Mouse (Mus musculus): ENCODE results near the gene D13Ertd608e. TPM values are rescaled to one million over a fixed set of nuclear protein-coding genes. Genes with fewer than 3 reads are reported as not detected.
"Not testable (repeated sequence)": the region's sequence is repeated elsewhere in the genome, so short reads cannot be mapped to it uniquely, and the experiment has no call there.

Gene D13Ertd608e
- polyA plus RNA-seq, 1 experiment: not detected

- WGBS: 49% methylated on average over 2 of the region's 2 CpGs
- TF ChIP-seq POLR2A (IDR thresholded peaks at IDR 0.05; ENCODE audit: low read depth, low read length) (no peak), CTCF (conservative IDR thresholded peaks at IDR 0.05; ENCODE audit: insufficient read depth, insufficient read length, low read depth, low read length) (no peak)
Measured at GRCm38 (mm10) chr13:119808937-119809336, 26.9 kb upstream of the D13Ertd608e start.

GRCm38 (mm10) chr13:119810031-119810430 is 25.8 kb upstream of the D13Ertd608e start:
- Histone ChIP-seq H3K36me3 (ENCODE audit: control insufficient read depth, insufficient read depth, low read length) (no peaks in the 10 kb centered on the region), H3K27ac (ENCODE audit: insufficient read depth, low read depth, low read length) (no peak overlapping the region), H3K27me3 (replicated peaks; ENCODE audit: control insufficient read depth, insufficient read depth, low read length) (no peaks in the 10 kb centered on the region), H3K4me3 (ENCODE audit: insufficient read depth, low read depth, low read length) (no peak overlapping the region), H3K4me1 (ENCODE audit: control insufficient read depth, insufficient read depth, low read length) (no peaks in the 10 kb centered on the region)
- TF ChIP-seq CTCF (conservative IDR thresholded peaks at IDR 0.05; ENCODE audit: insufficient read depth, insufficient read length, low read depth, low read length): no peak
- WGBS: 85% methylated on average over 9 of the region's 9 CpGs
- DNase-seq: no peak

More at GRCm38 (mm10) chr13:119808937-119809336, 26.9 kb upstream of the D13Ertd608e start:
- no peak for DNase-seq
- Histone ChIP-seq H3K4me3 (ENCODE audit: insufficient read depth, low read depth, low read length) (no peak overlapping the region), H3K4me1 (ENCODE audit: control insufficient read depth, insufficient read depth, low read length) (no peaks in the 10 kb centered on the region), H3K27ac (ENCODE audit: insufficient read depth, low read depth, low read length) (no peak overlapping the region), H3K27me3 (replicated peaks; ENCODE audit: control insufficient read depth, insufficient read depth, low read length) (no peaks in the 10 kb centered on the region), H3K36me3 (ENCODE audit: control insufficient read depth, insufficient read depth, low read length) (no peaks in the 10 kb centered on the region)

- H3K27ac ChIP-seq (ENCODE audit: insufficient read depth, low read depth, low read length): no peak overlapping the region
- H3K4me1 ChIP-seq (ENCODE audit: control insufficient read depth, insufficient read depth, low read length): no peaks in the 10 kb centered on the region
- 53% methylated on average over 8 of the region's 8 CpGs for WGBS
- H3K36me3 ChIP-seq (ENCODE audit: control insufficient read depth, insufficient read depth, low read length): no peaks in the 10 kb centered on the region
- TF ChIP-seq CTCF (conservative IDR thresholded peaks at IDR 0.05; ENCODE audit: insufficient read depth, insufficient read length, low read depth, low read length): no peak
- no peak for TF ChIP-seq POLR2A (IDR thresholded peaks at IDR 0.05; ENCODE audit: low read depth, low read length)
- H3K4me3 ChIP-seq (ENCODE audit: insufficient read depth, low read depth, low read length): no peak overlapping the region
- H3K27me3 ChIP-seq (replicated peaks; ENCODE audit: control insufficient read depth, insufficient read depth, low read length): no peaks in the 10 kb centered on the region
- no peak for DNase-seq
Measured at GRCm38 (mm10) chr13:119816798-119817197, 19.0 kb upstream of the D13Ertd608e start.

- 30% methylated on average over 2 of the region's 2 CpGs for WGBS
- H3K4me1 ChIP-seq (ENCODE audit: control insufficient read depth, insufficient read depth, low read length): no peaks in the 10 kb centered on the region
- TF ChIP-seq CTCF (conservative IDR thresholded peaks at IDR 0.05; ENCODE audit: insufficient read depth, insufficient read length, low read depth, low read length) (no peak), POLR2A (IDR thresholded peaks at IDR 0.05; ENCODE audit: low read depth, low read length) (no peak)
Measured at GRCm38 (mm10) chr13:119817579-119818206, 18.1 kb upstream of the D13Ertd608e start.

GRCm38 (mm10) chr13:119830116-119830515 is 5.7 kb upstream of the D13Ertd608e start, which contains the start of gene AF067063:
AF067063 (minus strand) TSS chr13:119830216.
- not testable (repeated sequence) for H3K27me3 ChIP-seq (replicated peaks; ENCODE audit: control insufficient read depth, insufficient read depth, low read length); H3K4me3 ChIP-seq (ENCODE audit: insufficient read depth, low read depth, low read length); H3K27ac ChIP-seq (ENCODE audit: insufficient read depth, low read depth, low read length); DNase-seq; H3K4me1 ChIP-seq (ENCODE audit: control insufficient read depth, insufficient read depth, low read length); H3K36me3 ChIP-seq (ENCODE audit: control insufficient read depth, insufficient read depth, low read length)

More at GRCm38 (mm10) chr13:119817579-119818206, 18.1 kb upstream of the D13Ertd608e start:
- Histone ChIP-seq H3K27me3 (replicated peaks; ENCODE audit: control insufficient read depth, insufficient read depth, low read length) (no peaks in the 10 kb centered on the region), H3K4me3 (ENCODE audit: insufficient read depth, low read depth, low read length) (no peak overlapping the region), H3K36me3 (ENCODE audit: control insufficient read depth, insufficient read depth, low read length) (no peaks in the 10 kb centered on the region), H3K27ac (ENCODE audit: insufficient read depth, low read depth, low read length) (no peak overlapping the region)
- DNase-seq: no peak

GRCm38 (mm10) chr13:119836324-119836811 is 562 bp downstream of the D13Ertd608e start:
- not testable (repeated sequence) for H3K27ac ChIP-seq (ENCODE audit: insufficient read depth, low read depth, low read length); H3K27me3 ChIP-seq (replicated peaks; ENCODE audit: control insufficient read depth, insufficient read depth, low read length); H3K36me3 ChIP-seq (ENCODE audit: control insufficient read depth, insufficient read depth, low read length); H3K4me1 ChIP-seq (ENCODE audit: control insufficient read depth, insufficient read depth, low read length)
- peak; percentile 30 for DNase-seq
- peak; percentile 33; the same call in 1 of the 2 replicates for TF ChIP-seq CTCF (conservative IDR thresholded peaks at IDR 0.05; ENCODE audit: insufficient read depth, insufficient read length, low read depth, low read length)
- peak overlapping the region; percentile 41; the same call in 1 of the 2 replicates for H3K4me3 ChIP-seq (ENCODE audit: insufficient read depth, low read depth, low read length)
- 9% methylated on average over 23 of the region's 23 CpGs for WGBS

- H3K27ac ChIP-seq (ENCODE audit: insufficient read depth, low read depth, low read length); H3K36me3 ChIP-seq (ENCODE audit: control insufficient read depth, insufficient read depth, low read length); H3K27me3 ChIP-seq (replicated peaks; ENCODE audit: control insufficient read depth, insufficient read depth, low read length); H3K4me3 ChIP-seq (ENCODE audit: insufficient read depth, low read depth, low read length); H3K4me1 ChIP-seq (ENCODE audit: control insufficient read depth, insufficient read depth, low read length): not testable (repeated sequence)
- 5% methylated on average over 14 of the region's 23 CpGs for WGBS
- peak; percentile 10 for DNase-seq
Measured at GRCm38 (mm10) chr13:119837719-119838337, 2.0 kb downstream of the D13Ertd608e start.

- not testable (repeated sequence) for H3K27me3 ChIP-seq (replicated peaks; ENCODE audit: control insufficient read depth, insufficient read depth, low read length); H3K36me3 ChIP-seq (ENCODE audit: control insufficient read depth, insufficient read depth, low read length); H3K4me3 ChIP-seq (ENCODE audit: insufficient read depth, low read depth, low read length); H3K4me1 ChIP-seq (ENCODE audit: control insufficient read depth, insufficient read depth, low read length); H3K27ac ChIP-seq (ENCODE audit: insufficient read depth, low read depth, low read length); DNase-seq
- WGBS: 22% methylated on average over 6 of the region's 6 CpGs
Measured at GRCm38 (mm10) chr13:119839982-119840381, 4.2 kb downstream of the D13Ertd608e start.

GRCm38 (mm10) chr13:119862399-119862798 is 26.6 kb downstream of the D13Ertd608e start:
- H3K27ac ChIP-seq (ENCODE audit: insufficient read depth, low read depth, low read length); H3K4me1 ChIP-seq (ENCODE audit: control insufficient read depth, insufficient read depth, low read length); H3K4me3 ChIP-seq (ENCODE audit: insufficient read depth, low read depth, low read length); H3K36me3 ChIP-seq (ENCODE audit: control insufficient read depth, insufficient read depth, low read length); DNase-seq; H3K27me3 ChIP-seq (replicated peaks; ENCODE audit: control insufficient read depth, insufficient read depth, low read length): not testable (repeated sequence)
- no CpG with 5 or more reads among the region's 6 CpGs for WGBS

- H3K27me3 ChIP-seq (replicated peaks; ENCODE audit: control insufficient read depth, insufficient read depth, low read length); H3K4me1 ChIP-seq (ENCODE audit: control insufficient read depth, insufficient read depth, low read length); DNase-seq; H3K4me3 ChIP-seq (ENCODE audit: insufficient read depth, low read depth, low read length); H3K36me3 ChIP-seq (ENCODE audit: control insufficient read depth, insufficient read depth, low read length); H3K27ac ChIP-seq (ENCODE audit: insufficient read depth, low read depth, low read length): not testable (repeated sequence)
- WGBS: 67% methylated on average over 6 of the region's 7 CpGs
Measured at GRCm38 (mm10) chr13:119864395-119864999, 28.7 kb downstream of the D13Ertd608e start.
